Mouse (Mus musculus) layer of hippocampus, postnatal 25 days (tissue): ENCODE measurements around the gene Notum. TPM values are rescaled to one million over a fixed set of nuclear protein-coding genes. Genes with fewer than 3 reads are reported as not detected.

Source experiments
- DNase-seq, 2 experiments: peaks; one replicate each; pipeline ENCODE4 v3.0.0; 2022; ENCODE audit warnings: mixed read lengths in 2 of 2, low spot score in 1 of 2; ENCODE audit errors: extremely low spot score in 1 of 2
- total RNA-seq, 2 experiments: library from RNA; stranded (reverse); gene quantifications; 2 replicates each; pipeline ENCODE4 v1.2.3; 2021

Notum gene
- total RNA-seq, 2 experiments from 2014 or later: 4.5 to 8.2 TPM

GRCm38 (mm10) chr11:120622805-120623204, 38.2 kb downstream of the Notum start:
- DNase-seq: no peak

- no peak for DNase-seq
Observed at GRCm38 (mm10) chr11:120620195-120620594, 40.8 kb downstream of the Notum start.

GRCm38 (mm10) chr11:120618619-120619535, 42.1 kb downstream of the Notum start:
- DNase-seq: no peak

- DNase-seq: peak; percentile 80 to 83
Observed at GRCm38 (mm10) chr11:120617519-120618112, 43.4 kb downstream of the Notum start, which contains the start of gene Pcyt2. Gene Pcyt2 (minus strand): TSS chr11:120617936.

GRCm38 (mm10) chr11:120616617-120617294, 44.2 kb downstream of the Notum start:
- DNase-seq: no peak

GRCm38 (mm10) chr11:120615606-120616203, 45.3 kb downstream of the Notum start:
- DNase-seq: no peak

- no peak for DNase-seq
Observed at GRCm38 (mm10) chr11:120615167-120615566, 45.8 kb downstream of the Notum start.

GRCm38 (mm10) chr11:120613976-120614375, 47.0 kb downstream of the Notum start:
- no peak for DNase-seq

- DNase-seq: no peak
Observed at GRCm38 (mm10) chr11:120613481-120613972, 47.4 kb downstream of the Notum start.

GRCm38 (mm10) chr11:120612763-120613162, 48.2 kb downstream of the Notum start:
- DNase-seq: peak; percentile 44 to 72

GRCm38 (mm10) chr11:120610477-120611046, 50.4 kb downstream of the Notum start:
- no peak for DNase-seq

GRCm38 (mm10) chr11:120609250-120609649, 51.7 kb downstream of the Notum start:
- no peak for DNase-seq

- DNase-seq: no peak
Observed at GRCm38 (mm10) chr11:120608241-120609034, 52.5 kb downstream of the Notum start, which contains the start of gene Npb. Gene Npb (plus strand): TSS chr11:120608477.

- DNase-seq: no peak
Observed at GRCm38 (mm10) chr11:120606764-120607163, 54.2 kb downstream of the Notum start.

- no peak for DNase-seq
Observed at GRCm38 (mm10) chr11:120605667-120606066, 55.3 kb downstream of the Notum start.
